Mouse (Mus musculus): Measurements from ENCODE around the gene Map2k2. TPM values are rescaled to one million over a fixed set of nuclear protein-coding genes. Genes with fewer than 3 reads are reported as not detected.

Gene Map2k2
- polyA plus RNA-seq, 1 experiment from 2014 or later, result 118 TPM

DNA sequence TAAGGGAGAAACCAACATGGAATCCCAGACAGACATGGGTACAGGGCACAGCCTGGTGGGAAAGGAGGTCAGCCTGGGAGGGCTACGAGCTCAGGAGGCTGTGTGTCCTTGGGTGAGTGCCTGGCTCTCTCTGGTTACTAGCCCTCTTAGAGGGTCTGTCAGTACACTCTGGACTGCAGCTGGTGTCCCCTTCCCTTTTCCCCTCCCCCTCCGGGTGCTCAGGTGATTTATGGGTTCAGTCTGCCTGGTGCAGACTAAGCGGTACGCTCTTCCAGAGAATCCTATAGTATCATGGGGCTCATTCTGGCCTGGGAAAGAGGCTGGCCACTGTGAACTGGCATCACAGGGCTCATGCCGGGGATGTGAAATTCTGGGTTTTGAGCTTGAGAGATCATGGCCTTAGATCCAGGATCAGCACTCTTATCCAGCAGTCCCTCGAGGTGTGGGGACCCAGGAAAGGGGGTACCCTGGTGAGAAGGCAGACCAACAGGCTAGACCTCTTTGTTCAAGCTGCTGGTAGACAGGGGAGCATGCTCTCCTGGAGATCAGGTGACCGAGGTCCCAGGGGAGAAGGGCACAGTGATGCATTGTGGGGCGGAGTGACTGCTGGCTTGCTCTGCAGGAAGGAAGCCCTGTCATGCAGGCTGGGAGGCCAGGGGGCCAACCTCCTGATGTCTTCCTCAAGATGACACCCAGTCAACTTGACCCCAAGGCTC is 56.0 kb downstream of the Map2k2 start:
- TF ChIP-seq CTCF (IDR thresholded peaks at IDR 0.05) (no peak), EP300 (IDR thresholded peaks at IDR 0.05) (no peak)
- Histone ChIP-seq H3K36me3 (ENCODE audit: insufficient read depth, low read length) (peaks cover 13% of the 10 kb centered on the region; the same call in 1 of the 2 replicates), H3K27me3 (replicated peaks; ENCODE audit: insufficient read depth, low read length) (no peaks in the 10 kb centered on the region), H3K4me2 (replicated peaks; ENCODE audit: low read depth, low read length) (no peak overlapping the region), H3K9me3 (ENCODE audit: low read length) (no peaks in the 10 kb centered on the region), H3K27ac (ENCODE audit: low read length) (no peak overlapping the region), H3K4me1 (ENCODE audit: insufficient read depth, low read depth, low read length) (peaks cover 6% of the 10 kb centered on the region), H3K9ac (replicated peaks; ENCODE audit: low read depth) (no peak overlapping the region), H3K4me3 (ENCODE audit: low read depth, low read length) (no peak overlapping the region)
- DNase-seq (ENCODE audit: low spot score) (no peak), ATAC-seq (no peak)
- 82% methylated on average over 8 of the region's 8 CpGs for WGBS

DNA sequence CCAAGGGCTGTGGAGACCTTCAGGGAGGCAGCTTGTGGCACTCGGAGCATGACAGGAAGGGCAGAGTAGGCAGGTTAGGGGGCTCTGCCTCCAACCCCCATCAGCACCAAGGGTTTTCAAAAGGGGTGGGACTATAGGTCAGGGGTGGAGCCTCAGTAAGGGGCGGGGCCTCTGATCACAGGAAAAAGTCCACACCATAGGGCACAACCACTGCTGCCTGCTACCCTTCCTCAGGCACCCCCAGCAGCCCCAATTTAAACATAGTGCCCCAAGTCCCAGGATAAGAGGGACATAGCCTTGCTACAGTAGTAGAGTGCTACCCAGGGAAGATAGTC is 56.6 kb downstream of the Map2k2 start:
- WGBS, result 42% methylated on average over 2 of the region's 2 CpGs
- no peak overlapping the region for H3K9ac ChIP-seq (replicated peaks; ENCODE audit: low read depth)
- peaks cover 11% of the 10 kb centered on the region for H3K4me1 ChIP-seq (ENCODE audit: insufficient read depth, low read depth, low read length)
- no peak overlapping the region for H3K4me3 ChIP-seq (ENCODE audit: low read depth, low read length)
- H3K27me3 ChIP-seq (replicated peaks; ENCODE audit: insufficient read depth, low read length), result no peaks in the 10 kb centered on the region
- no peaks in the 10 kb centered on the region for H3K9me3 ChIP-seq (ENCODE audit: low read length)
- peaks cover 13% of the 10 kb centered on the region; the same call in 1 of the 2 replicates for H3K36me3 ChIP-seq (ENCODE audit: insufficient read depth, low read length)
- H3K27ac ChIP-seq (ENCODE audit: low read length), result no peak overlapping the region
- H3K4me2 ChIP-seq (replicated peaks; ENCODE audit: low read depth, low read length), result no peak overlapping the region
- DNase-seq (ENCODE audit: low spot score), result no peak
- no peak for ATAC-seq
- no peak for TF ChIP-seq CTCF (IDR thresholded peaks at IDR 0.05)
- no peak for TF ChIP-seq EP300 (IDR thresholded peaks at IDR 0.05)

DNA sequence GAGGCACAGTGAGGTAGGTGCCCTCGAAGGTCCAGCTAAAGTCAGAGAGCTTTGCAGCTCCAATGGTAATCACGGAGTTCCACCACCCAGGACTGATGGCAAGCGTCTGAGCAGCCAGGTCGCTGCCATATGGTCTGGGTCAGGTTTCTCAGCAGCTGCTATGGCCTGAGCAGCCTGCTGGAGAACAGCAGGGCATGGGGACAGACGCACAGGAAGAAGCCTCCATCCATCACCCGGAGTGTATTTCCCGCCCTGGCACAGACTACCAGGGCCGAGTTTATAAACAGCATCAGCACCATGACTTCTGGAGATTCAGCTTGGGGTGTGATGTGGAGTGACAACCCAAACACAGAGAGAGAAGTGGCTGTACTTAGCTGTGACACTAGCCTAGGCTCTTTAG is 59.4 kb downstream of the Map2k2 start:
- peak; percentile 14; the same call in 1 of the 2 replicates for TF ChIP-seq EP300 (IDR thresholded peaks at IDR 0.05)
- TF ChIP-seq CTCF (IDR thresholded peaks at IDR 0.05), result no peak
- H3K27ac ChIP-seq (ENCODE audit: low read length), result no peak overlapping the region
- no peak for ATAC-seq
- DNase-seq (ENCODE audit: low spot score), result no peak
- H3K36me3 ChIP-seq (ENCODE audit: insufficient read depth, low read length), result peaks cover 5% of the 10 kb centered on the region; the same call in 1 of the 2 replicates
- H3K9ac ChIP-seq (replicated peaks; ENCODE audit: low read depth), result no peak overlapping the region
- no peak overlapping the region for H3K4me2 ChIP-seq (replicated peaks; ENCODE audit: low read depth, low read length)
- no peaks in the 10 kb centered on the region for H3K27me3 ChIP-seq (replicated peaks; ENCODE audit: insufficient read depth, low read length)
- H3K4me3 ChIP-seq (ENCODE audit: low read depth, low read length), result no peak overlapping the region
- peaks cover 16% of the 10 kb centered on the region for H3K4me1 ChIP-seq (ENCODE audit: insufficient read depth, low read depth, low read length)
- WGBS, result 57% methylated on average over 8 of the region's 8 CpGs
- no peaks in the 10 kb centered on the region for H3K9me3 ChIP-seq (ENCODE audit: low read length)

DNA sequence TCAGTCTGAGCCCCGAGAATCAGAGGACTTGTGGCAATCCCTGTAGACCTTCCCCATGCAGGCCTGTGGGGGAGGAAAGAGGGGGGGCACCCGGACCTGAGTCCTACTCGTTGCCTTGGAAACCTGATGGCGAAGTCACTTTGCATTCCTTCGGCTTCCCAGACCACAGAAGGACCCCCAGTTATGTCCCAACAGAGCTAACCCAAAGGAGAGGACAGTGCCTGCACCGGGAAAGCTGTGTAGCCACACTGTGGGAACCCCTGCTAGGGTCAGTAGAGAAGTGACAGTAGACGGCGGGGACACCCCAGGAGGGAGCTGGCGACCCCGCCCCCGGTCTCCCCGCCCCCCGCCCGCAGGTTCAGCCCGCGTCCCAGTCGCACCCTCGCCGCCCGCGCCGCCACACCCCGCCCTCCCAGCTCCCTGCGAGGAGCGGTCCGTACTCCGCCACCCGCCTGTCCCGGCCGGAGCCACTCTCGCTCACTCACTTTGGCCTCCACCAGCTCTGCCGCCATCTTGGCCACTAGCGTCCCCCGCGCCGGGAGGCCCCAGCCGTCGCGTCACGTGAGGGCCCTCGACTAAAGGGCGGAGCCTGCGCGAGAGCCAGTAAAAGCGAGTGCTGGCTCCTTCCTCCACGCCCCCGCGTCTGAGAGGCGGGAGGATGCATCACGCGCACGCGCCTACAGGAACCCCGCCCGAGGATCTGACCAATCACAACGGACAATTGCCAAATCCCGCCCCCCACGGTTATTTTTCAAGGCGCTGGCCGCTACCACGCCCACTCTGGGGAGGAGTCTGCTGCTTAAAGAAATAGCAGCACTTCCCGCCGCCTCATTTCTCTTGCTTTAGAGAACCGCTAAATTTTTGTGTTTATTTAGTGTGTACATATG is 61.7 kb downstream of the Map2k2 start, which contains the start of gene Pias4:
Gene Pias4, minus strand, starts transcription at position 724 of the 887 bp plus-strand sequence.
- H3K36me3 ChIP-seq (ENCODE audit: insufficient read depth, low read length), result peaks cover 1% of the 10 kb centered on the region; the same call in 1 of the 2 replicates
- TF ChIP-seq EP300 (IDR thresholded peaks at IDR 0.05) (no peak), CTCF (IDR thresholded peaks at IDR 0.05) (no peak)
- H3K4me1 ChIP-seq (ENCODE audit: insufficient read depth, low read depth, low read length), result peaks cover 16% of the 10 kb centered on the region
- H3K27me3 ChIP-seq (replicated peaks; ENCODE audit: insufficient read depth, low read length), result no peaks in the 10 kb centered on the region
- H3K4me3 ChIP-seq (ENCODE audit: low read depth, low read length), result peak within 1 kb of the TSS; percentile 88
- under 1% methylated on average over 38 of the region's 64 CpGs for WGBS
- ATAC-seq (peak; percentile 93), DNase-seq (ENCODE audit: low spot score) (peak; percentile 100)
- peak within 1 kb of the TSS; percentile 93 for H3K4me2 ChIP-seq (replicated peaks; ENCODE audit: low read depth, low read length)
- peak within 1 kb of the TSS; percentile 85 for H3K27ac ChIP-seq (ENCODE audit: low read length)
- H3K9ac ChIP-seq (replicated peaks; ENCODE audit: low read depth), result peak within 1 kb of the TSS; percentile 77
- no peaks in the 10 kb centered on the region for H3K9me3 ChIP-seq (ENCODE audit: low read length)

DNA sequence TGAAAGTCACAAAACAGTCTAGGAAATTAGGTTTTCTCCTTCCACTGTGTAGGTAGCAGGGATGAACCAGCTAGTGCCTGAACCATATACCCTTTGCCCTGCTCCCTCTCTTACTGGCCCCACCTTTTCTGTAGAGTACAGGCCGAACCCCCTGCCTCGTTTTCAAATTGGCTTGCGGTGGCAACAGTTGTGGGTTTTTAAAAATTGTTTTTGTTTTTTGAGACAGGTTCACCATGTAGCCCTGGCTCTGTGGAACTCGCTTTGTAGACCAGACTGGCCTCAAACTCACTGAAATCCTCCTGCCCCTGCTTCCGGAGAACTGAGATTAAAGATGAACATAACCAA is 62.3 kb downstream of the Map2k2 start:
- H3K27me3 ChIP-seq (replicated peaks; ENCODE audit: insufficient read depth, low read length), result no peaks in the 10 kb centered on the region
- 6% methylated on average over 5 of the region's 5 CpGs for WGBS
- no peaks in the 10 kb centered on the region; the same call in 1 of the 2 replicates for H3K36me3 ChIP-seq (ENCODE audit: insufficient read depth, low read length)
- peaks cover 16% of the 10 kb centered on the region for H3K4me1 ChIP-seq (ENCODE audit: insufficient read depth, low read depth, low read length)
- H3K9ac ChIP-seq (replicated peaks; ENCODE audit: low read depth), result no peak overlapping the region
- H3K9me3 ChIP-seq (ENCODE audit: low read length), result no peaks in the 10 kb centered on the region
- TF ChIP-seq CTCF (IDR thresholded peaks at IDR 0.05) (no peak), EP300 (IDR thresholded peaks at IDR 0.05) (peak; percentile 5; the same call in 1 of the 2 replicates)
- ATAC-seq, result peak; percentile 31
- no peak for DNase-seq (ENCODE audit: low spot score)
- peak overlapping the region; percentile 76 for H3K4me2 ChIP-seq (replicated peaks; ENCODE audit: low read depth, low read length)
- H3K27ac ChIP-seq (ENCODE audit: low read length), result peak overlapping the region; percentile 85
- H3K4me3 ChIP-seq (ENCODE audit: low read depth, low read length), result peak overlapping the region; percentile 88
